Mouse (Mus musculus) midbrain, embryonic 13.5 days (tissue): Measurements from ENCODE around the gene Tuft1. TPM values are rescaled to one million over a fixed set of nuclear protein-coding genes. Genes with fewer than 3 reads are reported as not detected.
"Not testable (repeated sequence)": the region's sequence is repeated elsewhere in the genome, so short reads cannot be mapped to it uniquely, and the experiment has no call there.

Experiments
- ATAC-seq: fragments of 200-750 bp; cut with Nextera tagmentation; 2 replicates; pipeline ENCODE4 v1.8.0; 2017; ENCODE audit warnings: mild to moderate bottlenecking, moderate TSS enrichment, moderate library complexity
- H3K27ac ChIP-seq: fragments of 300-500 bp; sonication (generic); 2 replicates; pipeline ENCODE4 v1.5.1; 2015; ENCODE audit warnings: inconsistent platforms, mild to moderate bottlenecking, moderate library complexity
- H3K27me3 ChIP-seq: fragments of 300-500 bp; sonication (generic); 2 replicates; pipeline ENCODE4 v1.6.1; 2015; ENCODE audit warnings: mild to moderate bottlenecking, inconsistent platforms
- H3K36me3 ChIP-seq: fragments of 300-500 bp; sonication (generic); 2 replicates; pipeline ENCODE4 v1.6.1; 2015; ENCODE audit warnings: mild to moderate bottlenecking, inconsistent platforms
- H3K4me1 ChIP-seq: fragments of 300-500 bp; sonication (generic); replicated peaks from 2 replicates; pipeline ENCODE4 v1.6.1; 2015; ENCODE audit warnings: inconsistent platforms
- H3K4me2 ChIP-seq: fragments of 300-500 bp; sonication (generic); replicated peaks from 2 replicates; pipeline ENCODE4 v1.6.1; 2015; ENCODE audit warnings: moderate library complexity, mild to moderate bottlenecking, inconsistent platforms
- H3K4me3 ChIP-seq: fragments of 300-500 bp; sonication (generic); replicated peaks from 2 replicates; pipeline ENCODE4 v1.5.1; 2015; ENCODE audit warnings: mild to moderate bottlenecking, inconsistent platforms
- H3K9ac ChIP-seq: fragments of 300-500 bp; sonication (generic); replicated peaks from 2 replicates; pipeline ENCODE4 v1.6.1; 2015; ENCODE audit warnings: mild to moderate bottlenecking, inconsistent platforms
- H3K9me3 ChIP-seq: fragments of 300-500 bp; sonication (generic); 2 replicates; pipeline ENCODE4 v1.6.1; 2016; ENCODE audit warnings: mild to moderate bottlenecking, inconsistent platforms
- WGBS: fragments of 180-500 bp; shearing (Covaris S2); methylation state at CpG from one replicate; pipeline ENCODE4 v1.1.7; 2015; 5-methylcytosine and 5-hydroxymethylcytosine counted together
- polyA plus RNA-seq: library from polyadenylated mRNA; unstranded; fragments of >200 nt; fragmentation: Nextera tagmentation; extraction: Ambion mirVana; gene quantifications from 2 replicates; pipeline ENCODE4 v1.2.1, GENCODE M21; 2015

Gene Tuft1
- 3.6 and 3.7 TPM in 2 replicates for polyA plus RNA-seq

- not testable (repeated sequence) for H3K36me3 ChIP-seq, H3K9me3 ChIP-seq
Measured at GRCm38 (mm10) chr3:94658740-94659095, at the start of gene Tuft1. Gene Tuft1, minus strand, starts transcription at chr3:94658872.

GRCm38 (mm10) chr3:94703364-94703763 is 44.7 kb upstream of the Tuft1 start:
- not testable (repeated sequence) for H3K4me2 ChIP-seq
- 44% methylated on average over 3 of the region's 3 CpGs for WGBS

More at GRCm38 (mm10) chr3:94658740-94659095, at the start of gene Tuft1:
- ATAC-seq: peak; percentile 90
- peak within 1 kb of the TSS; percentile 39 for H3K4me3 ChIP-seq
- H3K4me2 ChIP-seq: peak within 1 kb of the TSS; percentile 57
- H3K27me3 ChIP-seq: peaks cover 23% of the 10 kb centered on the region; the same call in 1 of the 2 replicates
- H3K9ac ChIP-seq: 0 out of 2 replicates have a peak within 1 kb of the TSS, but pooled peaks have one; percentile 46
- WGBS: 0% methylated on average over 23 of the region's 33 CpGs
- not testable (repeated sequence) for H3K27ac ChIP-seq, H3K4me1 ChIP-seq

GRCm38 (mm10) chr3:94702856-94703255 is 44.2 kb upstream of the Tuft1 start:
- no peaks in the 10 kb centered on the region for H3K36me3 ChIP-seq
- ATAC-seq: no peak
- H3K4me2 ChIP-seq: no peak overlapping the region
- no peak overlapping the region for H3K4me3 ChIP-seq
- H3K27ac ChIP-seq: no peak overlapping the region
- 89% methylated on average over 3 of the region's 3 CpGs for WGBS
- H3K9me3 ChIP-seq: no peaks in the 10 kb centered on the region
- no peaks in the 10 kb centered on the region for H3K4me1 ChIP-seq
- no peak overlapping the region for H3K9ac ChIP-seq
- H3K27me3 ChIP-seq: no peaks in the 10 kb centered on the region

More at GRCm38 (mm10) chr3:94703364-94703763, 44.7 kb upstream of the Tuft1 start:
- H3K9ac ChIP-seq, H3K4me3 ChIP-seq, H3K4me1 ChIP-seq, ATAC-seq, H3K36me3 ChIP-seq, H3K9me3 ChIP-seq, H3K27me3 ChIP-seq, H3K27ac ChIP-seq: not testable (repeated sequence)

GRCm38 (mm10) chr3:94702163-94702810 is 43.6 kb upstream of the Tuft1 start:
- not testable (repeated sequence) for H3K27me3 ChIP-seq, ATAC-seq, H3K9ac ChIP-seq, H3K27ac ChIP-seq, H3K4me3 ChIP-seq, H3K36me3 ChIP-seq, H3K4me2 ChIP-seq, H3K9me3 ChIP-seq, H3K4me1 ChIP-seq
- WGBS: 87% methylated on average over 6 of the region's 7 CpGs

GRCm38 (mm10) chr3:94696257-94696656 is 37.6 kb upstream of the Tuft1 start:
- 96% methylated on average over 4 of the region's 4 CpGs for WGBS
- ATAC-seq: not testable (repeated sequence)

GRCm38 (mm10) chr3:94695591-94695990 is 36.9 kb upstream of the Tuft1 start:
- H3K4me1 ChIP-seq, H3K27me3 ChIP-seq, H3K36me3 ChIP-seq, H3K4me2 ChIP-seq, H3K9ac ChIP-seq, H3K9me3 ChIP-seq, ATAC-seq, H3K27ac ChIP-seq, H3K4me3 ChIP-seq: not testable (repeated sequence)
- WGBS: 85% methylated on average over 6 of the region's 6 CpGs

More at GRCm38 (mm10) chr3:94696257-94696656, 37.6 kb upstream of the Tuft1 start:
- H3K4me2 ChIP-seq, H3K9ac ChIP-seq, H3K27me3 ChIP-seq, H3K4me1 ChIP-seq, H3K36me3 ChIP-seq, H3K27ac ChIP-seq, H3K4me3 ChIP-seq, H3K9me3 ChIP-seq: not testable (repeated sequence)

GRCm38 (mm10) chr3:94693874-94694273 is 35.2 kb upstream of the Tuft1 start:
- H3K27ac ChIP-seq, H3K9me3 ChIP-seq, H3K9ac ChIP-seq, H3K4me3 ChIP-seq, H3K27me3 ChIP-seq, H3K36me3 ChIP-seq, H3K4me2 ChIP-seq, H3K4me1 ChIP-seq, ATAC-seq: not testable (repeated sequence)
- WGBS: 81% methylated on average over 5 of the region's 8 CpGs

- Histone ChIP-seq H3K4me2 (no peak within 1 kb of the TSS), H3K9ac (no peak within 1 kb of the TSS), H3K27me3 (no peaks in the 10 kb centered on the region), H3K27ac (no peak within 1 kb of the TSS), H3K4me3 (no peak within 1 kb of the TSS), H3K4me1 (no peaks in the 10 kb centered on the region), H3K9me3 (no peaks in the 10 kb centered on the region), H3K36me3 (no peaks in the 10 kb centered on the region)
- ATAC-seq: no peak
- WGBS: 81% methylated on average over 5 of the region's 5 CpGs
Measured at GRCm38 (mm10) chr3:94693329-94693825, 34.7 kb upstream of the Tuft1 start, which contains the start of gene Selenbp2. Gene Selenbp2, plus strand, starts transcription at chr3:94693556.

GRCm38 (mm10) chr3:94691694-94692093 is 33.0 kb upstream of the Tuft1 start:
- not testable (repeated sequence) for H3K27me3 ChIP-seq, H3K4me1 ChIP-seq, H3K27ac ChIP-seq, ATAC-seq, H3K9ac ChIP-seq, H3K9me3 ChIP-seq, H3K36me3 ChIP-seq, H3K4me3 ChIP-seq, H3K4me2 ChIP-seq
- WGBS: 87% methylated on average over 4 of the region's 4 CpGs

GRCm38 (mm10) chr3:94690616-94691247 is 32.1 kb upstream of the Tuft1 start:
- ATAC-seq: no peak
- Histone ChIP-seq H3K27me3 (no peaks in the 10 kb centered on the region), H3K9ac (no peak overlapping the region), H3K4me1 (no peaks in the 10 kb centered on the region), H3K27ac (no peak overlapping the region), H3K36me3 (no peaks in the 10 kb centered on the region), H3K4me2 (no peak overlapping the region), H3K4me3 (no peak overlapping the region), H3K9me3 (no peaks in the 10 kb centered on the region)

GRCm38 (mm10) chr3:94690162-94690561 is 31.5 kb upstream of the Tuft1 start:
- not testable (repeated sequence) for H3K4me1 ChIP-seq, H3K4me2 ChIP-seq, ATAC-seq, H3K36me3 ChIP-seq, H3K27me3 ChIP-seq, H3K9me3 ChIP-seq, H3K27ac ChIP-seq, H3K4me3 ChIP-seq, H3K9ac ChIP-seq
- WGBS: 64% methylated on average over 6 of the region's 6 CpGs

- not testable (repeated sequence) for H3K4me1 ChIP-seq, H3K9ac ChIP-seq
- WGBS: 68% methylated on average over 1 of the region's 1 CpGs
Measured at GRCm38 (mm10) chr3:94689195-94689594, 30.5 kb upstream of the Tuft1 start.

More at GRCm38 (mm10) chr3:94689195-94689594, 30.5 kb upstream of the Tuft1 start:
- not testable (repeated sequence) for H3K27ac ChIP-seq, H3K4me3 ChIP-seq, H3K9me3 ChIP-seq, ATAC-seq, H3K27me3 ChIP-seq, H3K36me3 ChIP-seq, H3K4me2 ChIP-seq
